Mouse (Mus musculus): Measurements from ENCODE around the gene Crygs. TPM values are rescaled to one million over a fixed set of nuclear protein-coding genes. Genes with fewer than 3 reads are reported as not detected.

Crygs gene
- polyA plus RNA-seq (2012; rRNA removed), result not detected in 2 replicates

DNA sequence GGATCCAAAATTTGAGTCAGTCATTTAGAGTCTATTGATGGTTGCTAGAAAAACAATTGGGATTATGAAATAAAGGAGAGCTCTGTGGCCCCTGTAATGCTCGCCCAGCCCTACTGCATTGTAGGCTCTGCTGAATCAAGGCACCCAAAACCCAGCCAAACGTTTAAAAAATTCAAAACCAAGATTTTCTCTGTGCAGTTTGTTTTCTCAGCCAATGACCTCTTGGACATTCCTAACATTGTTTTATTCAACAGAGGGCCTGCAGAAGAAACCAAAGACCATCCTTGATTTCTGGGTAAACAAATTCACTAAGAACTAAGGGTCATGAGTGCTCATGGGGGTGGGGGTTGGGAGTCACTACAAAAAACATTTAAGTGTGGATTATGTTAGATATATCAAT lies at the start of gene Crygs:
Gene Crygs, minus strand, starts transcription at position 101 of the 400 bp plus-strand sequence.

DNA sequence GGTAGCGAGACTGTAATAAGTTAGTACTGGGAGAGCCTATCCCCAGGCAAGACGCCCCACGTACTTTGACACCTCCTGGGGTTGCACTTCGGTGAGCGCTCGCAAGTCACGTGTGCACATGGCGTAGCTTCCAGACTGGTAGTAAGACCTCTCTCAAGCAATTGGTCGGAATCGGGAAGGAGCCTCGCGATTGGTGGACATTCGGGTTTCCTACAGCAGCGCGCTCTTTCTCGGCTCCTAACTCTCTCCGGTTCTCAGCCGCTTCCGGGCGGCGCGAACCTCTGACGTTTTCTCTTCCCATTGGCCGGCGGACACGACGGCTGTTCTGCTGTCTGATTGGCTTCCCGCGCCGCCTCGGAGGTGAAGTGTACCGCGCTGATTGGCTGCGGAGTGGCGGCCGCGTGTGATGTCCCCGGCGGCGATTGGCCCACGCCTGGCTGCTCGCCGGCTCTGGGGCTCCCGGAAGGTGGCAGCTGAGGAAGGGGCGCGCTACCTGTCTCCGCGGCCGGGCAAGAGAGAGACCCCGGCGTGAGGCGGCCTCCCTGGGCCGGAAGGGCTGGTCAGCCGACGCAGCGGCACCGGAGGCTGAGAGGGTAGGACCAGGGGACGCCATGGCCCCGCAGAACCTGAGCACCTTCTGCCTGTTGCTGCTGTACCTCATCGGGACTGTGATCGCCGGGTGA lies 46.2 kb upstream of the Crygs start, which contains the start of the genes Tbccd1 and Dnajb11:
Gene Tbccd1, minus strand, starts transcription at position 239 of the 683 bp plus-strand sequence.
Gene Dnajb11, plus strand, starts transcription at position 415 of the 683 bp plus-strand sequence.

Other genes with a start within 250 kb of the Crygs start
- gene Dgkg, start 154.4 kb downstream of the Crygs start, polyA plus RNA-seq (2012; rRNA removed), result 0.09 and 0.19 TPM in 2 replicates
- gene Tbccd1, start 46.1 kb upstream of the Crygs start, polyA plus RNA-seq (2012; rRNA removed), result 2.0 and 3.2 TPM in 2 replicates
- 7.0 and 12.0 TPM in 2 replicates for gene Dnajb11, start 46.3 kb upstream of the Crygs start, polyA plus RNA-seq (2012; rRNA removed)
- gene Ahsg, start 79.7 kb upstream of the Crygs start, polyA plus RNA-seq (2012; rRNA removed), result 1.8 and 2.2 TPM in 2 replicates
- gene Fetub, start 106.8 kb upstream of the Crygs start, polyA plus RNA-seq (2012; rRNA removed), result 13.9 and 27.8 TPM in 2 replicates
- gene Hrg, start 139.5 kb upstream of the Crygs start, polyA plus RNA-seq (2012; rRNA removed), result not detected in 2 replicates
- gene Kng2, start 217.9 kb upstream of the Crygs start, polyA plus RNA-seq (2012; rRNA removed), result 0.04 TPM in 1 of 2 replicates, not detected in the other
- gene Kng1, start 246.3 kb upstream of the Crygs start, polyA plus RNA-seq (2012; rRNA removed), result not detected in 2 replicates

All from stomach, adult 2 months (tissue).